Mouse (Mus musculus) retina, embryonic 14.5 days (tissue): Measurements from ENCODE around the gene Cln6.
"Not testable (repeated sequence)": the region's sequence is repeated elsewhere in the genome, so short reads cannot be mapped to it uniquely, and the experiment has no call there.

Source experiments
- DNase-seq: peaks from one replicate; pipeline ENCODE4 v3.0.0-alpha.2; 2015; ENCODE audit warnings: low spot score

The Cln6 gene

GRCm38 (mm10) chr9:62838506-62839171, at the start of gene Cln6:
Cln6 (plus strand) TSS chr9:62838785.
- peak; percentile 81 for DNase-seq

- DNase-seq = no peak
These were observed 48.7 kb upstream of the Cln6 start for GRCm38 (mm10) chr9:62789856-62790255.

GRCm38 (mm10) chr9:62799218-62799617, 39.4 kb upstream of the Cln6 start:
- not testable (repeated sequence) for DNase-seq

DNA sequence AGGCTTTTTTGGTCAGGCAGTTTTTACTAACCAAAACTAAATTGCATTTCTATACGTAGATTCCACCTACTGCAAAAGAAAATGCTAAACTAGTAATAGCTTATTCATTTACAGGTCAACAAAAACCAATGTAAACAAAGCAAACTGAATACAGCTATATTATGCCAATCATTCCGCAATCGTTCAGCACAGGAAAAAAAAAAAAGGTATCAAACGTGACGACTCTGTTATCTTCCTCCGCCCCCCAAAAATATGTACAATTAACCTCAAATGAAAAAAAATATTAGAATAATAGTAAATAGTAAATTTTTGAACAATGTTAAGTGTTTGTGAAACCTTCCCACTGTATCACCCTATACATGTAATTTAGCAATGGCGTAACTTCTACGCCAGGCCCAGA, 28.5 kb upstream of the Cln6 start:
- DNase-seq = no peak

GRCm38 (mm10) chr9:62810543-62811515, 27.8 kb upstream of the Cln6 start:
- peak; percentile 52 for DNase-seq

DNA sequence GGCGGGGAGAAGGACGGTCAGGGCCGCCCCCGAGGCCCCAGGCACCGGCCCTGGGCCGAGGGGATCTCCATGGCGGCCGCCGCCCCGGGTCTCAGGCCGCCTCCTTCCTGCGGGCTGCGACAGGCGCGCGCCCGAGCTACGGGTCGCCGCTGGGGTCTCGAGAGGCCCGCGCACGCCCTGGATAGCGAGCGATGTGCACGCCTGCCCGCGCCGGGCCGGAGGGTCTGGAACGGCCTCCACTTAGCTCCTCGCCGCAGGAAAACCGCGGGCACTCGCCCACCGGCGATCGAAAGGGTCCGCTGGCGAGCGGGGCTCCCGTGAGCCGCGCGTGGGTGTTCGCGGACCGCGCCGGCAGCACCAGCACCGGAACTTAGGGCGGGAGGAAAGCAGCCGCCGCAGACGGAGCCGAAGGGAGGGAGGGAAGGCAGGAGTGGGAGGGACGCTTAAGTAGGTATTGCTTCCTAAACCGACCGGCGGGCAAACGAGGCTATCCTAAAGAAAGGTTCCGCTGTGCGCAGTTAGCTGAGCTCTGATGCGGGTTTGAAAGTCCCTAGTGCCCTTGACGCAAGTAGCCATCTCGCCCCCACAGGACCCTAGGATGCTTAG, 27.0 kb upstream of the Cln6 start, which contains the start of gene Fem1b:
TSS of gene Fem1b (minus strand) at position 419 of the 606 bp plus-strand sequence.
- DNase-seq = peak; percentile 97

- peak; percentile 63 for DNase-seq
These were observed 26.2 kb upstream of the Cln6 start for GRCm38 (mm10) chr9:62812216-62813049.

GRCm38 (mm10) chr9:62814751-62815150, 23.8 kb upstream of the Cln6 start:
- no peak for DNase-seq

- no peak for DNase-seq
These were observed 22.1 kb upstream of the Cln6 start for GRCm38 (mm10) chr9:62816323-62817098.

GRCm38 (mm10) chr9:62817099-62817571, 21.4 kb upstream of the Cln6 start:
- DNase-seq = no peak

- no peak for DNase-seq
These were observed 20.6 kb upstream of the Cln6 start for GRCm38 (mm10) chr9:62817828-62818614.

DNA sequence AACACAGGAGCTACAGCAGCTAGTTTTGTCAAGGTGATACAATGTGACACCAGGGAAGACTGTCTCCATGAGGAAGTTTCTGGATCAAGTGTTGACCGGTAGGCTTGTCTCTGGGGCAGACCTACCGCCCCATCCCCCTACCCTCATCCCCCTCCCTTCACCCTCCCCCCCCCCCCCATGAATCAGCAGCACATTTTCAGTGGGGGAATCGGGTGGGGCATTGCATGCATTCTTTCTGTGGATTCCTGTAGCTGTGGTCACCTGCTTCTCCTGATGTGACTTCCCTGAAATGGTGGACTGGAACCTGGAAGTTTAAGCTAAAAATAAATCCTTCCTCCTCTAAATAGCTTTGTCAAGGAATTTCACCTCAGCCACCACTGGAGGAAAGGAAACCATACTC, 19.1 kb upstream of the Cln6 start:
- DNase-seq = no peak

- DNase-seq = not testable (repeated sequence)
These were observed 18.7 kb upstream of the Cln6 start for GRCm38 (mm10) chr9:62819910-62820309.

GRCm38 (mm10) chr9:62820829-62821228, 17.8 kb upstream of the Cln6 start:
- DNase-seq = no peak

GRCm38 (mm10) chr9:62821811-62822210, 16.8 kb upstream of the Cln6 start:
- DNase-seq = no peak

GRCm38 (mm10) chr9:62825791-62826393, 12.7 kb upstream of the Cln6 start:
- peak; percentile 55 for DNase-seq

- DNase-seq = no peak
These were observed 12.1 kb upstream of the Cln6 start for GRCm38 (mm10) chr9:62826456-62826855.

- peak; percentile 75 for DNase-seq
These were observed 10.5 kb upstream of the Cln6 start for GRCm38 (mm10) chr9:62827939-62828652.

GRCm38 (mm10) chr9:62828662-62829086, 9.9 kb upstream of the Cln6 start:
- peak; percentile 99 for DNase-seq
